Mouse (Mus musculus) thymus, postnatal 10 days (tissue): ENCODE measurements at regions not wholly inside any gene's neighbourhood (a gene's known extent, or its start where the extent isn't known, plus 50 kb on each side); places are given as distances from the start of the nearest gene placed in this dataset.

Experiments
- DNase-seq, 2 experiments: peaks; one replicate each; pipeline ENCODE4 v3.0.0; 2021; ENCODE audit warnings: low spot score in 2 of 2

GRCm38 (mm10) chr2:12815339-12815738 is 108.5 kb upstream of the Pter start:
- DNase-seq, result no peak

GRCm38 (mm10) chr2:12825902-12826301 is 97.9 kb upstream of the Pter start:
- no peak for DNase-seq

- DNase-seq, result no peak
Measured at GRCm38 (mm10) chr2:12833579-12833978, 90.3 kb upstream of the Pter start.

- no peak for DNase-seq
Measured at GRCm38 (mm10) chr2:12866543-12866942, 57.3 kb upstream of the Pter start.

- no peak for DNase-seq
Measured at GRCm38 (mm10) chr2:12868772-12869171, 55.1 kb upstream of the Pter start.
